Mouse (Mus musculus) G1E (cell line): Measurements from ENCODE around the gene Lsamp.

ENCODE experiments used
- CTCF ChIP-seq: IDR thresholded peaks from 2 replicates; pipeline ENCODE4 v1.5.1; 2012; ENCODE audit warnings: low read depth, low read length, inconsistent platforms, mixed read lengths
- GATA1 ChIP-seq: IDR thresholded peaks from 2 replicates; pipeline ENCODE4 v1.6.1; 2012; ENCODE audit warnings: borderline replicate concordance, low read length, inconsistent platforms, mixed read lengths
- POLR2AphosphoS5 ChIP-seq: IDR thresholded peaks from 2 replicates; pipeline ENCODE4 v1.6.1; 2012; ENCODE audit warnings: low read depth, low read length, inconsistent platforms; ENCODE audit not compliant: insufficient replicate concordance

DNA sequence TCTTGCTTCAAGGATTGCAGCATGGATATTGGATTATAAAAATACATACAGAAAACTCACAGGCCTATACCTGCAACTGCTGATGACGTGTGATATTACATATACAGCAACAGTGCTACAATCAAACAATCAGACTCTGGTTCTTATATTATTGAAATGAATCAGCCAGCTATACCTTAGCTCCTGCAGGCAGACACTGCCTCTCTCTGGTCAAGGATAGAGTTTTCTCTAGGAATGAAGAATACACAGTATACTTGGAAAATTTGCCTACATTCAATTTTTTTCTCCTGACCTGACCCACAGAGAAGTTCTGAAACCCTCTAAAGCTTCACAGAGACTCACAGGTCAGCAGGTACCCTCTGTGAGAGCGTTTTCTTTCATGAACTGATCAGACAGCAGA is 1105.9 kb downstream of the Lsamp start:
- TF ChIP-seq CTCF (no peak), GATA1 (no peak), POLR2AphosphoS5 (no peak)
